Mouse (Mus musculus) forebrain, embryonic 11.5 days (tissue): Measurements from ENCODE around the gene Pilrb2. TPM values are rescaled to one million over a fixed set of nuclear protein-coding genes. Genes with fewer than 3 reads are reported as not detected.
"Not testable (repeated sequence)": the region's sequence is repeated elsewhere in the genome, so short reads cannot be mapped to it uniquely, and the experiment has no call there.

Source experiments
- ATAC-seq: fragments of 200-750 bp; cut with Nextera tagmentation; replicated peaks from 2 replicates; pipeline ENCODE4 v1.8.0; 2017; ENCODE audit warnings: moderate TSS enrichment; ENCODE audit not compliant: low FRiP score
- DNase-seq: peaks from one replicate; pipeline ENCODE4 v3.0.0-alpha.2; 2017; ENCODE audit warnings: low spot score
- H3K27ac ChIP-seq: fragments of 300-500 bp; sonication (generic); 2 replicates; pipeline ENCODE4 v1.5.1; 2014; ENCODE audit warnings: low read depth, low read length
- H3K27me3 ChIP-seq: fragments of 300-500 bp; sonication (generic); 2 replicates; pipeline ENCODE4 v1.6.1; 2014; ENCODE audit warnings: mild to moderate bottlenecking, low read length, mixed read lengths; ENCODE audit not compliant: control insufficient read depth, insufficient read depth
- H3K36me3 ChIP-seq: fragments of 300-500 bp; sonication (generic); 2 replicates; pipeline ENCODE4 v1.6.1; 2014; ENCODE audit warnings: mild to moderate bottlenecking, low read length, moderate library complexity, mixed read lengths; ENCODE audit not compliant: control insufficient read depth, insufficient read depth
- H3K4me1 ChIP-seq: fragments of 300-500 bp; sonication (generic); replicated peaks from 2 replicates; pipeline ENCODE4 v1.6.1; 2014; ENCODE audit warnings: low read length, mixed read lengths; ENCODE audit not compliant: control insufficient read depth, insufficient read depth
- H3K4me2 ChIP-seq: fragments of 300-500 bp; sonication (generic); 2 replicates; pipeline ENCODE4 v1.6.1; 2014; ENCODE audit warnings: low read depth, mild to moderate bottlenecking, low read length, moderate library complexity, mixed read lengths; ENCODE audit not compliant: severe bottlenecking
- H3K4me3 ChIP-seq: fragments of 300-500 bp; sonication (generic); 2 replicates; pipeline ENCODE4 v1.5.1; 2014; ENCODE audit warnings: low read depth, low read length
- H3K9ac ChIP-seq: fragments of 300-500 bp; sonication (generic); 2 replicates; pipeline ENCODE4 v1.6.1; 2014; ENCODE audit warnings: low read length
- H3K9me3 ChIP-seq: fragments of 300-500 bp; sonication (generic); 2 replicates; pipeline ENCODE4 v1.6.1; 2016; ENCODE audit warnings: low read length, mixed read lengths; ENCODE audit not compliant: control insufficient read depth
- WGBS: fragments of 180-500 bp; shearing (Covaris S2); extraction: QIAGEN DNeasy Blood & Tissue Kit; methylation state at CpG from one replicate; pipeline ENCODE4 v1.1.7; 2014; 5-methylcytosine and 5-hydroxymethylcytosine counted together
- polyA plus RNA-seq: library from polyadenylated mRNA; unstranded; fragments of >200 nt; fragmentation: Nextera tagmentation; extraction: Ambion mirVana; gene quantifications from 2 replicates; pipeline ENCODE4 v1.2.1, GENCODE M21; 2014

Pilrb2 gene
- polyA plus RNA-seq, 1 experiment from 2014 or later = not detected

DNA sequence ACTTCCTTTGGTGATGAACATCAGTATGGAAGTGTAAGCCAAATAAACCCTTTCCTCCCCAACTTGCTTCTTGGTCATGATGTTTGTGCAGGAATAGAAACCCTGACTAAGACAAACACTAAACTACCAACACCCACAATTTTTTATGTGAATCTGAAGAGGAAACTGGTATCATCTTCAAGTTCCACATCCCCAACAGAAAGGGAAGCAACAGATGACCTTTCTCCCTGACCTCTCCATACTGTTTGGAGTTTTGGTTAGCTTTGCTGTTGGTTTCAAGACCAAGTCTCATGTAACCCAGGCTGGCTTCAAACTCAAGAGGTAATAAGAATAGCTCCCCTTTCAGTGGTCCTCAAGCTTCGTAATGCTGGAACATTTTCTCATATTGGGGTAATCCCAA is 21.3 kb downstream of the Pilrb2 start:
- H3K27me3 ChIP-seq, H3K4me2 ChIP-seq, H3K36me3 ChIP-seq, H3K9me3 ChIP-seq, H3K4me1 ChIP-seq, H3K9ac ChIP-seq, H3K27ac ChIP-seq, DNase-seq, H3K4me3 ChIP-seq, ATAC-seq: not testable (repeated sequence)
- WGBS = 88% methylated on average over 1 of the region's 1 CpGs

DNA sequence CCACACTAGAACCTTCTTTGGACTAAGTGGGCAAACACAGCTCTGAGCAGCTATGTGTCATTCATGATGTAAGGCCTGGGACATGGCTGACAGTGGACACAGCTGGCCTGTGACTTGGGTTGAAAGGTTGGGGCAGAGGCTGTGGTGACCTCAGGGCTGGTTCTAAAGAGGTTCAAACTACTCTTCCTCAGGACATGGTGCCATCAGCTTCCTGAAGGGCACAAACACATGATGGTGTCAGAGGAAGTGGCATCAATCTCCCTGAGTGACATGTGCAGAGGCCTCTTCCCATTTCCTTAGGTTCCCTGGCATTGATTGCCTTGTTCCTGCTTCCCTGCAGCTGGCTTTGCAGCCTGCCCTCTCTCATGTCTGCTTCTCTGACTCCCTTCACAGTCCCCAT is 34.5 kb downstream of the Pilrb2 start:
- ATAC-seq, H3K4me1 ChIP-seq, H3K27ac ChIP-seq, H3K9me3 ChIP-seq, H3K4me2 ChIP-seq, H3K4me3 ChIP-seq, H3K36me3 ChIP-seq, DNase-seq, H3K9ac ChIP-seq, H3K27me3 ChIP-seq: not testable (repeated sequence)

DNA sequence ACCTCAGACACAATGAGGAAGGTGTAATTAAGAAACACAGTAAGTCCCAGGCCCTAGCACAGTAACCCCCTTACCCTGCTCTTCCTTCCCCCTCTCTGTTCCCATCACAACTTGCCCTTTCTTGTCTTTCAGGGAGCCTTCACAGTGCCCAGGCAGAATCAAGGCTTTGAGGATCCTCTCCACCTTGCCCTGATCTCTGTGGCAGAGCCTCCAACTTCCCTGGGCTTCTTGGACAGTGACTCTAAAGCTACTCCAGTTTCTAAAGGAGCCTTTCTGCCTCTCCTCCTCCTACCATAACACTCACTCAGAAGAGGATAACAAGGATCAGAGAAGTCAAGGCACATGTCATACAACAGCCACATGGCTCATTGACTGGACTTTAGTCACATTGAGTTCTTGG is 35.0 kb downstream of the Pilrb2 start:
- Histone ChIP-seq H3K4me1 (no peaks in the 10 kb centered on the region; the same call in 1 of the 2 replicates), H3K4me2 (no peak overlapping the region), H3K9me3 (no peaks in the 10 kb centered on the region), H3K4me3 (no peak overlapping the region), H3K27me3 (no peaks in the 10 kb centered on the region), H3K27ac (no peak overlapping the region), H3K36me3 (no peaks in the 10 kb centered on the region), H3K9ac (no peak overlapping the region)
- DNase-seq (no peak), ATAC-seq (no peak)

DNA sequence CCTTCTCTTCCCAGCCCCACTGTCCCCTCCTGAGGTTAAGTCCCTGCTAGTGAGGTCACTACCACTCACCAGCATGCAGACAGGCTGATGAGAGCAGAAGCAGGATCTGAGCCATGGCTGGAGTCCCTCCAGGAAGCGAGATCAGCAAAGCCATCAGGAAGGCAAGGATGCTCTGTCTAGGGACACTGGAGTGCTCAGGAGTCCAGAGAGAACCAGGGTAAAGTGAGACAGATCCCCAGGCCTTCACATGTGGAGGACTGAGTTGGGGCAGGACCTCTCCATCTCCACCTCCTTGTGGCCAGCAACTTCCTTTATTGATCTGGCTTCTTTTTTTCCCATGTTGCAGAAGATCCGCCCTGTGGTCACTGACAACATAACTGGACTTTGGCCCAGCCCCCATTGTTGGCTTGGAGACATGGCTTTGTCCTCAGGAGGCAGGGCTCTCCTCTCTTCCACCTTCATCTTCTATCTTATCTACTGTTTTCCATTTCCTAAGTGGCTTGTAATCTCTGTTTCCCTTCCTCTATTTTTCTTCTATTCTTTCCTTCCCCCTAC is 35.6 kb downstream of the Pilrb2 start, which contains the start of gene Pilra:
TSS of gene Pilra (minus strand) at position 316 of the 555 bp plus-strand sequence.
- ATAC-seq, H3K36me3 ChIP-seq, H3K4me2 ChIP-seq, H3K4me1 ChIP-seq, H3K4me3 ChIP-seq, H3K27ac ChIP-seq, H3K9me3 ChIP-seq, H3K9ac ChIP-seq, DNase-seq, H3K27me3 ChIP-seq: not testable (repeated sequence)
- 65% methylated on average over 2 of the region's 2 CpGs for WGBS

DNA sequence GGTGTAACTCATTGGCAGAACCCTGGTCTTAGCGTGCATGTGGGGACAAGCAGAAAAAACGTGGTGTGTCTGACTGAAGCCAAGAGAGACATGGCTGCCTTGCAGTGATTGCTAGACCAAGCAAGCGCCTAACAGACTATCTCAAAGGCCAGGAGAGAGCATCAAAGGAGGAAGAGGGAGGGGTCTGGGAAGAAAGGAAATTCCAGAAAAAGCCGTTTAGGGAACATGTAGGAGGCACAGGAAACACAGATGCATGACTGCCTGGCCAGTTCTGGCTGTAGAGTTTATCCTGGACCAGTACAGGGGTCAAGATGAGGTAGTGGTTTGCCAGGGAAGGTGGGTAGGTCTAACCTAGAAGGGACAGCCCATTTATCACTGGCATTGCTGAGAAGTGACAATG is 38.1 kb downstream of the Pilrb2 start:
- 65% methylated on average over 4 of the region's 4 CpGs for WGBS
- H3K36me3 ChIP-seq = no peaks in the 10 kb centered on the region
- H3K4me3 ChIP-seq = no peak overlapping the region
- DNase-seq (no peak), ATAC-seq (no peak)
- H3K4me1 ChIP-seq = no peaks in the 10 kb centered on the region; the same call in 1 of the 2 replicates
- H3K9me3 ChIP-seq = no peaks in the 10 kb centered on the region
- no peak overlapping the region for H3K4me2 ChIP-seq
- no peak overlapping the region for H3K9ac ChIP-seq
- no peak overlapping the region for H3K27ac ChIP-seq
- no peaks in the 10 kb centered on the region for H3K27me3 ChIP-seq

DNA sequence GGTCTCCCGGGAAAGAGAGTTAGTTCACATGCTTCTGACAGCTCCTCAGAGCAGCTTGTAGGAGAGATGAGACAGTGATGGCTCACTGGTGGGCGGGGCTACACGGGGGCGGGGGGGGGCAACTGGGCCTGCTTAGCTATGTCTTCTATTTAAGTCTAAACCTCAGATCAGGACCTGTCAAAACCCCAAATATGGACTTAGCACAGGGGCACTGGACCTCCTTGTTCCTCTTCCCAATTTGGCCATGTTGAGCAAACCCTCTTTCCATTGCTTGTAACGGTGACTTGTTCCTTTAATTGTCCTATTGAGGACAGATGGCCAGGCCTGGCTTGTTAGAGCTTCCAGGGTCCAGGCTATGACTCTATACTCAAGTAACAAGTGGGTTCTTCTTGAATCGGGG is 40.1 kb downstream of the Pilrb2 start:
- 83% methylated on average over 6 of the region's 6 CpGs for WGBS
- ATAC-seq = no peak
- H3K9ac ChIP-seq = no peak overlapping the region

DNA sequence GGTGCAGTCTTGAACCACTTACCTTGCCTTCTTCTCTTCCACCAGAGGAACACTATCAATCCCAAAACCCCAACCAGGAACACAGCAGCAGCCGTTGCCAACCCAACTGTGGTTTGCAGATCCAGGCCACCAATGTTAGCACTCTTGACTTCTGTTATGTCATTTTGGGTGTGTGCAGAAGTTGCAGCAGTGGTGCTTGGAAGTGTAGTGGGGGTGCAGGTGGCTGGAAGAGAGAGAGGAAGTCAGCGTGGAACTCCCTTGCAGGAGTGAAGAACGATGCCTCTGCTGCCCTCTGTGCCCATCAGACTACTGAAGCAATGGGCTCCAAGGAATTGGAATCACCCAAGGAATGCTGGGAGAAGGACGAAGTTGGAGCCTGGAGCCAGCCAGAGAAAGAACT is 40.5 kb downstream of the Pilrb2 start:
- WGBS = 95% methylated on average over 4 of the region's 4 CpGs
- Histone ChIP-seq H3K36me3 (no peaks in the 10 kb centered on the region), H3K27me3 (no peaks in the 10 kb centered on the region), H3K4me2 (no peak overlapping the region), H3K4me1 (no peaks in the 10 kb centered on the region; the same call in 1 of the 2 replicates), H3K9me3 (no peaks in the 10 kb centered on the region), H3K9ac (no peak overlapping the region), H3K4me3 (no peak overlapping the region), H3K27ac (no peak overlapping the region)
- DNase-seq (no peak), ATAC-seq (no peak)

More for the DNA sequence above, 40.1 kb downstream of the Pilrb2 start:
- no peak overlapping the region for H3K27ac ChIP-seq
- DNase-seq = no peak
- no peak overlapping the region for H3K4me2 ChIP-seq
- H3K27me3 ChIP-seq = no peaks in the 10 kb centered on the region
- H3K9me3 ChIP-seq = no peaks in the 10 kb centered on the region
- H3K4me1 ChIP-seq = no peaks in the 10 kb centered on the region; the same call in 1 of the 2 replicates
- H3K36me3 ChIP-seq = no peaks in the 10 kb centered on the region
- H3K4me3 ChIP-seq = no peak overlapping the region

DNA sequence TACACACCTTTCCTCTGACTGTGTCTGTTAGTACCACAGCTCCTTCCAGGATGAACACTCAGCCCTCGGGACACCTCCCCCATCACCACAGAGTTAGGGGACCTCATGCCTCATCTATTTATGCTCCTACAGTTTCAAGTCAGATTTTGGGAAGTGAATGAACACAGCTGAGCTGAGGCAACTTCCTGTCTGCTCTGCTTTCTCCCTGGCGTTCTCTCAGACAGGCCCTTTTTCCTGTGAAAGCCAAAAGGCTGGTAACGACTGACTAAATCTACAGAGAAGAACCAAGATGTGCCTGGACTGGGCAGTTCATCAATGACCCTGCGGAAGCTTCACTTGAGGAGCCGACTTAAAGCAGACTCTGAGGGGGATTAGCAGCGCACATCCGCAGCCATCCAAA is 41.4 kb downstream of the Pilrb2 start:
- WGBS = 86% methylated on average over 7 of the region's 7 CpGs
- no peaks in the 10 kb centered on the region for H3K9me3 ChIP-seq
- ATAC-seq = no peak
- H3K4me2 ChIP-seq = no peak overlapping the region
- H3K36me3 ChIP-seq = no peaks in the 10 kb centered on the region
- no peak overlapping the region for H3K4me3 ChIP-seq
- DNase-seq = no peak
- H3K4me1 ChIP-seq = no peaks in the 10 kb centered on the region; the same call in 1 of the 2 replicates
- no peaks in the 10 kb centered on the region for H3K27me3 ChIP-seq
- H3K9ac ChIP-seq = no peak overlapping the region
- no peak overlapping the region for H3K27ac ChIP-seq

DNA sequence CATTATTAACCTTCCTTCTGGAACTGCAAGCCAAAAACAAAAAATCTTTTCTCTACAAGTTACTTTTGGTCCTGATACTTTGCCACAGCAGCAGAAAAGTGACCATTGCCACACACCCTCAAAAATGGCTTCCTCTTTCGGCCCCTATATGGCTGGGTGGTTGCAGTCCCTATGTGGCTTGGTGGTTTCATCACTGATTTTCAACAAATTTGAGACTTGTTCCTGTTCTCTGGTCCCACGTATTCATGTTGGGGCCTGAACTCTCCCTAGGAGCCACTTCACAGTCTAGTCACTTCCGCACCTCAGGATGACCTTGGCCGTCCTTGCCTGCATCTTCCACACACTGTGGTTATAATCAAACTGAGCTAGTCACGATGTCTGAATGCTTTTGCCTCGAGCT is 42.9 kb downstream of the Pilrb2 start:
- Histone ChIP-seq H3K27me3 (no peaks in the 10 kb centered on the region), H3K27ac (no peak overlapping the region), H3K9ac (no peak overlapping the region), H3K4me2 (no peak overlapping the region), H3K36me3 (no peaks in the 10 kb centered on the region), H3K9me3 (no peaks in the 10 kb centered on the region), H3K4me1 (no peaks in the 10 kb centered on the region), H3K4me3 (no peak overlapping the region)
- no peak for ATAC-seq
- DNase-seq = no peak
- WGBS = 87% methylated on average over 6 of the region's 6 CpGs
